ENCODE assay signal across 8 mouse cellular contexts in genomic region chr4:129248243-129248767, GRCm38 (mm10). TPM values are rescaled to one million over a fixed set of nuclear protein-coding genes. Genes with fewer than 3 reads are reported as not detected.
DNase-seq lines count a peak whose midpoint lies in the region; ATAC-seq lines count a peak whose summit lies in the region.

No protein-coding gene starts in this region.

- H3K27me3 ChIP-seq in heart, embryonic 10.5 days (ENCODE audit: insufficient read depth, poor library complexity, severe bottlenecking): peaks cover 99% of the 10 kb centered on the region
- peaks cover 67% of the 10 kb centered on the region for H3K27me3 ChIP-seq in hindbrain, embryonic 12.5 days
- peaks cover 84% of the 10 kb centered on the region for H3K27me3 ChIP-seq in liver, embryonic 15.5 days

- ATAC-seq in hindbrain, embryonic 12.5 days (ENCODE audit: low FRiP score): no peak
- no peak for ATAC-seq in liver, embryonic 15.5 days (ENCODE audit: insufficient read depth)
- ATAC-seq in activated CD4-positive, CD25-positive, alpha-beta regulatory T cell, adult 4 months: no peak

- peaks cover 35% of the 10 kb centered on the region for H3K4me1 ChIP-seq in heart, embryonic 10.5 days
- peaks cover 37% of the 10 kb centered on the region for H3K4me1 ChIP-seq in hindbrain, embryonic 12.5 days
- peaks cover 63% of the 10 kb centered on the region for H3K4me1 ChIP-seq in liver, embryonic 15.5 days (replicated peaks)

- no peaks in the 10 kb centered on the region for H3K36me3 ChIP-seq in heart, embryonic 10.5 days
- no peaks in the 10 kb centered on the region for H3K36me3 ChIP-seq in hindbrain, embryonic 12.5 days
- H3K36me3 ChIP-seq in liver, embryonic 15.5 days (replicated peaks): no peaks in the 10 kb centered on the region

- no peak for DNase-seq in heart, embryonic 10.5 days (ENCODE audit: low spot score)
- no peak for DNase-seq in heart, postnatal 4 days
- DNase-seq in R1 (ENCODE audit: low read depth, low spot score): peak; percentile 53
- DNase-seq in testis, postnatal 10 days (ENCODE audit: low spot score): peak; percentile 68
- DNase-seq in Muller cell, postnatal 12 days (ENCODE audit: inconsistent ontology term): no peak

- H3K27ac ChIP-seq in heart, embryonic 10.5 days: peak overlapping the region; percentile 72
- H3K27ac ChIP-seq in hindbrain, embryonic 12.5 days: no peak overlapping the region
- H3K27ac ChIP-seq in liver, embryonic 15.5 days (replicated peaks): peak overlapping the region; percentile 33

- H3K9ac ChIP-seq in hindbrain, embryonic 12.5 days: peak overlapping the region; percentile 66
- peak overlapping the region; percentile 59 for H3K9ac ChIP-seq in liver, embryonic 15.5 days

- H3K9me3 ChIP-seq in heart, embryonic 10.5 days: no peaks in the 10 kb centered on the region
- no peaks in the 10 kb centered on the region for H3K9me3 ChIP-seq in hindbrain, embryonic 12.5 days (replicated peaks)
- H3K9me3 ChIP-seq in liver, embryonic 15.5 days (replicated peaks): no peaks in the 10 kb centered on the region

- peak overlapping the region; percentile 70 for H3K4me3 ChIP-seq in heart, embryonic 10.5 days
- peak overlapping the region; percentile 49 for H3K4me3 ChIP-seq in hindbrain, embryonic 12.5 days
- H3K4me3 ChIP-seq in liver, embryonic 15.5 days (replicated peaks): peak overlapping the region; percentile 64

- WGBS in heart, embryonic 10.5 days: 5% methylated on average over 66 of the region's 74 CpGs
- WGBS in hindbrain, embryonic 12.5 days: under 1% methylated on average over 29 of the region's 74 CpGs
- under 1% methylated on average over 52 of the region's 74 CpGs for WGBS in liver, embryonic 15.5 days (ENCODE audit: insufficient replicate concordance)

- peak overlapping the region; percentile 94 for H3K4me2 ChIP-seq in hindbrain, embryonic 12.5 days (replicated peaks)
- peak overlapping the region; percentile 94 for H3K4me2 ChIP-seq in liver, embryonic 15.5 days

RNA-seq across cellular contexts. Expression of gene C77080, which starts 12.9 kb away (rescaled TPM):
- 1.1 and 2.7 TPM in 2 replicates for polyA plus RNA-seq in heart, embryonic 10.5 days (2016; fragmentation: Nextera tagmentation; extraction: Ambion mirVana)
- total RNA-seq in heart, postnatal 4 days (2021): 1 to 10 TPM; 6.5 to 8.6 TPM
- 6.0 and 6.4 TPM in 2 replicates for polyA plus RNA-seq in hindbrain, embryonic 12.5 days (2016; fragmentation: Nextera tagmentation; extraction: Ambion mirVana)
- 1.1 and 1.6 TPM in 2 replicates for polyA plus RNA-seq in liver, embryonic 15.5 days (2015; fragmentation: Nextera tagmentation; extraction: Ambion mirVana)
- polyA plus RNA-seq in activated CD4-positive, CD25-positive, alpha-beta regulatory T cell, adult 4 months (2017; shearing (Covaris generic)): under 1 TPM; 0.20 TPM

RNA-seq across cellular contexts. Expression of gene Sync, which starts 39.1 kb away (rescaled TPM):
- polyA plus RNA-seq in heart, embryonic 10.5 days (2016; fragmentation: Nextera tagmentation; extraction: Ambion mirVana): 0.42 and 1.2 TPM in 2 replicates
- total RNA-seq in heart, postnatal 4 days (2021): 1 to 10 TPM; 8.7 to 9.5 TPM
- 1.7 and 1.8 TPM in 2 replicates for polyA plus RNA-seq in hindbrain, embryonic 12.5 days (2016; fragmentation: Nextera tagmentation; extraction: Ambion mirVana)
- polyA plus RNA-seq in liver, embryonic 15.5 days (2015; fragmentation: Nextera tagmentation; extraction: Ambion mirVana): 0.21 and 0.35 TPM in 2 replicates
- under 1 TPM; 0.46 to 0.48 TPM for polyA plus RNA-seq in activated CD4-positive, CD25-positive, alpha-beta regulatory T cell, adult 4 months (2017; shearing (Covaris generic))

RNA-seq across cellular contexts. Expression of gene Yars, which starts 58.7 kb away (rescaled TPM):
- polyA plus RNA-seq in heart, embryonic 10.5 days (2016; fragmentation: Nextera tagmentation; extraction: Ambion mirVana): 75.8 and 84.8 TPM in 2 replicates
- 10 to 100 TPM; 44.7 to 45.0 TPM for total RNA-seq in heart, postnatal 4 days (2021)
- polyA plus RNA-seq in hindbrain, embryonic 12.5 days (2016; fragmentation: Nextera tagmentation; extraction: Ambion mirVana): 98.1 and 104 TPM in 2 replicates
- 60.8 and 62.4 TPM in 2 replicates for polyA plus RNA-seq in liver, embryonic 15.5 days (2015; fragmentation: Nextera tagmentation; extraction: Ambion mirVana)
- polyA plus RNA-seq in activated CD4-positive, CD25-positive, alpha-beta regulatory T cell, adult 4 months (2017; shearing (Covaris generic)): 10 to 100 TPM; 26.3 to 28.5 TPM

RNA-seq across cellular contexts. Expression of gene S100pbp, which starts 58.8 kb away (rescaled TPM):
- 19.9 and 20.1 TPM in 2 replicates for polyA plus RNA-seq in heart, embryonic 10.5 days (2016; fragmentation: Nextera tagmentation; extraction: Ambion mirVana)
- 10 to 100 TPM; 22.5 to 24.2 TPM for total RNA-seq in heart, postnatal 4 days (2021)
- 23.2 and 26.7 TPM in 2 replicates for polyA plus RNA-seq in hindbrain, embryonic 12.5 days (2016; fragmentation: Nextera tagmentation; extraction: Ambion mirVana)
- polyA plus RNA-seq in liver, embryonic 15.5 days (2015; fragmentation: Nextera tagmentation; extraction: Ambion mirVana): 6.0 and 6.6 TPM in 2 replicates
- polyA plus RNA-seq in activated CD4-positive, CD25-positive, alpha-beta regulatory T cell, adult 4 months (2017; shearing (Covaris generic)): 10 to 100 TPM; 24.4 to 26.3 TPM

Comparison
In these comparisons a context has a peak if more than half of its experiments do, and no peak if none do; other contexts are left out.
1. DNase-seq: peak in R1 (single experiment) and testis, postnatal 10 days (single experiment); none in heart, embryonic 10.5 days (single experiment), heart, postnatal 4 days (single experiment) and Muller cell, postnatal 12 days (single experiment).
2. Peak in every context shown above with its lines, with median percentiles within 50 percentile points of each other: H3K4me3 ChIP-seq.